Mouse (Mus musculus): ENCODE measurements around the gene Gyg. TPM values are rescaled to one million over a fixed set of nuclear protein-coding genes. Genes with fewer than 3 reads are reported as not detected.

The Gyg gene
- polyA plus RNA-seq, 1 experiment, result 36.0 TPM

- 79% methylated on average over 2 of the region's 2 CpGs for WGBS
- no peak for DNase-seq
- no peaks in the 10 kb centered on the region for H3K27me3 ChIP-seq (ENCODE audit: control insufficient read depth, insufficient read depth, low read length)
- H3K4me3 ChIP-seq (replicated peaks; ENCODE audit: insufficient read depth, low read depth, low read length), result no peak overlapping the region
- no peak overlapping the region for H3K27ac ChIP-seq (ENCODE audit: insufficient read depth, low read length)
- no peaks in the 10 kb centered on the region for H3K4me1 ChIP-seq (ENCODE audit: control insufficient read depth, insufficient read depth, low read length)
- TF ChIP-seq POLR2A (IDR thresholded peaks at IDR 0.05; ENCODE audit: borderline replicate concordance, insufficient read depth, low read length) (no peak), CTCF (IDR thresholded peaks at IDR 0.05; ENCODE audit: borderline replicate concordance, insufficient read depth, low read depth, low read length) (no peak)
These were observed 4.6 kb downstream of the Gyg start for GRCm38 (mm10) chr3:20150511-20150910.

- TF ChIP-seq CTCF (IDR thresholded peaks at IDR 0.05; ENCODE audit: borderline replicate concordance, insufficient read depth, low read depth, low read length) (no peak), POLR2A (IDR thresholded peaks at IDR 0.05; ENCODE audit: borderline replicate concordance, insufficient read depth, low read length) (no peak)
- Histone ChIP-seq H3K4me3 (replicated peaks; ENCODE audit: insufficient read depth, low read depth, low read length) (no peak overlapping the region), H3K27me3 (ENCODE audit: control insufficient read depth, insufficient read depth, low read length) (no peaks in the 10 kb centered on the region), H3K4me1 (ENCODE audit: control insufficient read depth, insufficient read depth, low read length) (no peaks in the 10 kb centered on the region), H3K27ac (ENCODE audit: insufficient read depth, low read length) (no peak overlapping the region)
- no peak for DNase-seq
- WGBS, result 89% methylated on average over 5 of the region's 5 CpGs
These were observed 7.5 kb downstream of the Gyg start for GRCm38 (mm10) chr3:20147647-20148046.

- Histone ChIP-seq H3K4me3 (replicated peaks; ENCODE audit: insufficient read depth, low read depth, low read length) (no peak overlapping the region), H3K4me1 (ENCODE audit: control insufficient read depth, insufficient read depth, low read length) (no peaks in the 10 kb centered on the region), H3K27me3 (ENCODE audit: control insufficient read depth, insufficient read depth, low read length) (no peaks in the 10 kb centered on the region), H3K27ac (ENCODE audit: insufficient read depth, low read length) (no peak overlapping the region)
- DNase-seq, result no peak
- no peak for TF ChIP-seq CTCF (IDR thresholded peaks at IDR 0.05; ENCODE audit: borderline replicate concordance, insufficient read depth, low read depth, low read length)
- no peak for TF ChIP-seq POLR2A (IDR thresholded peaks at IDR 0.05; ENCODE audit: borderline replicate concordance, insufficient read depth, low read length)
- WGBS, result 46% methylated on average over 7 of the region's 7 CpGs
These were observed 8.2 kb downstream of the Gyg start for GRCm38 (mm10) chr3:20146884-20147395.

GRCm38 (mm10) chr3:20145696-20146113, 9.4 kb downstream of the Gyg start:
- no peaks in the 10 kb centered on the region for H3K27me3 ChIP-seq (ENCODE audit: control insufficient read depth, insufficient read depth, low read length)
- H3K4me1 ChIP-seq (ENCODE audit: control insufficient read depth, insufficient read depth, low read length), result no peaks in the 10 kb centered on the region
- DNase-seq, result no peak
- no peak overlapping the region for H3K4me3 ChIP-seq (replicated peaks; ENCODE audit: insufficient read depth, low read depth, low read length)
- TF ChIP-seq CTCF (IDR thresholded peaks at IDR 0.05; ENCODE audit: borderline replicate concordance, insufficient read depth, low read depth, low read length) (no peak), POLR2A (IDR thresholded peaks at IDR 0.05; ENCODE audit: borderline replicate concordance, insufficient read depth, low read length) (no peak)
- H3K27ac ChIP-seq (ENCODE audit: insufficient read depth, low read length), result no peak overlapping the region
- 93% methylated on average over 1 of the region's 1 CpGs for WGBS

- H3K4me1 ChIP-seq (ENCODE audit: control insufficient read depth, insufficient read depth, low read length), result no peaks in the 10 kb centered on the region
- no peak overlapping the region for H3K4me3 ChIP-seq (replicated peaks; ENCODE audit: insufficient read depth, low read depth, low read length)
- no peak for TF ChIP-seq CTCF (IDR thresholded peaks at IDR 0.05; ENCODE audit: borderline replicate concordance, insufficient read depth, low read depth, low read length)
- no peak for TF ChIP-seq POLR2A (IDR thresholded peaks at IDR 0.05; ENCODE audit: borderline replicate concordance, insufficient read depth, low read length)
- no peak for DNase-seq
- no peak overlapping the region for H3K27ac ChIP-seq (ENCODE audit: insufficient read depth, low read length)
- no peaks in the 10 kb centered on the region for H3K27me3 ChIP-seq (ENCODE audit: control insufficient read depth, insufficient read depth, low read length)
- 54% methylated on average over 2 of the region's 2 CpGs for WGBS
These were observed 10.7 kb downstream of the Gyg start for GRCm38 (mm10) chr3:20144401-20144800.

- no peak overlapping the region for H3K4me3 ChIP-seq (replicated peaks; ENCODE audit: insufficient read depth, low read depth, low read length)
- 69% methylated on average over 3 of the region's 3 CpGs for WGBS
- H3K27me3 ChIP-seq (ENCODE audit: control insufficient read depth, insufficient read depth, low read length), result no peaks in the 10 kb centered on the region
- no peaks in the 10 kb centered on the region for H3K4me1 ChIP-seq (ENCODE audit: control insufficient read depth, insufficient read depth, low read length)
- no peak overlapping the region for H3K27ac ChIP-seq (ENCODE audit: insufficient read depth, low read length)
- no peak for TF ChIP-seq POLR2A (IDR thresholded peaks at IDR 0.05; ENCODE audit: borderline replicate concordance, insufficient read depth, low read length)
- no peak for DNase-seq
These were observed 11.4 kb downstream of the Gyg start for GRCm38 (mm10) chr3:20143726-20144125.

GRCm38 (mm10) chr3:20142576-20142975, 12.5 kb downstream of the Gyg start:
- 48% methylated on average over 3 of the region's 3 CpGs for WGBS
- Histone ChIP-seq H3K4me3 (replicated peaks; ENCODE audit: insufficient read depth, low read depth, low read length) (no peak overlapping the region), H3K27me3 (ENCODE audit: control insufficient read depth, insufficient read depth, low read length) (no peaks in the 10 kb centered on the region), H3K27ac (ENCODE audit: insufficient read depth, low read length) (no peak overlapping the region), H3K4me1 (ENCODE audit: control insufficient read depth, insufficient read depth, low read length) (no peaks in the 10 kb centered on the region)
- TF ChIP-seq CTCF (IDR thresholded peaks at IDR 0.05; ENCODE audit: borderline replicate concordance, insufficient read depth, low read depth, low read length) (no peak), POLR2A (IDR thresholded peaks at IDR 0.05; ENCODE audit: borderline replicate concordance, insufficient read depth, low read length) (no peak)
- no peak for DNase-seq

GRCm38 (mm10) chr3:20142101-20142500, 13.0 kb downstream of the Gyg start:
- no peaks in the 10 kb centered on the region for H3K27me3 ChIP-seq (ENCODE audit: control insufficient read depth, insufficient read depth, low read length)

More at GRCm38 (mm10) chr3:20142101-20142500, 13.0 kb downstream of the Gyg start:
- 93% methylated on average over 2 of the region's 2 CpGs for WGBS
- DNase-seq, result no peak
- Histone ChIP-seq H3K27ac (ENCODE audit: insufficient read depth, low read length) (no peak overlapping the region), H3K4me3 (replicated peaks; ENCODE audit: insufficient read depth, low read depth, low read length) (no peak overlapping the region), H3K4me1 (ENCODE audit: control insufficient read depth, insufficient read depth, low read length) (no peaks in the 10 kb centered on the region)
- TF ChIP-seq CTCF (IDR thresholded peaks at IDR 0.05; ENCODE audit: borderline replicate concordance, insufficient read depth, low read depth, low read length) (no peak), POLR2A (IDR thresholded peaks at IDR 0.05; ENCODE audit: borderline replicate concordance, insufficient read depth, low read length) (no peak)

All from cerebellum, adult 2 months (tissue).